Mouse (Mus musculus) lung, embryonic 14.5 days (tissue): ENCODE results near the gene Utf1. TPM values are rescaled to one million over a fixed set of nuclear protein-coding genes. Genes with fewer than 3 reads are reported as not detected.

Experiments
- ATAC-seq: fragments of 200-750 bp; cut with Nextera tagmentation; 2 replicates; pipeline ENCODE4 v1.8.0; 2017; ENCODE audit warnings: mild to moderate bottlenecking, moderate TSS enrichment, moderate library complexity; ENCODE audit not compliant: insufficient read depth
- DNase-seq: peaks from one replicate; pipeline ENCODE4 v3.0.0-alpha.2; 2015
- H3K27ac ChIP-seq: fragments of 300-500 bp; sonication (generic); 2 replicates; pipeline ENCODE4 v1.5.1; 2014; ENCODE audit warnings: low read depth, mild to moderate bottlenecking, moderate library complexity
- H3K27me3 ChIP-seq: fragments of 300-500 bp; sonication (generic); 2 replicates; pipeline ENCODE4 v1.6.1; 2014; ENCODE audit warnings: low read length, control low read depth; ENCODE audit not compliant: insufficient read depth
- H3K36me3 ChIP-seq: fragments of 300-500 bp; sonication (generic); 2 replicates; pipeline ENCODE4 v1.6.1; 2014; ENCODE audit warnings: control low read depth; ENCODE audit not compliant: insufficient read depth
- H3K4me1 ChIP-seq: fragments of 300-500 bp; sonication (generic); 2 replicates; pipeline ENCODE4 v1.6.1; 2014; ENCODE audit warnings: antibody characterized with exemption, control low read depth; ENCODE audit not compliant: insufficient read depth
- H3K4me2 ChIP-seq: fragments of 300-500 bp; sonication (generic); 2 replicates; pipeline ENCODE4 v1.6.1; 2014; ENCODE audit warnings: mild to moderate bottlenecking
- H3K4me3 ChIP-seq: fragments of 300-500 bp; sonication (generic); 2 replicates; pipeline ENCODE4 v1.5.1; 2014; ENCODE audit warnings: low read depth, low read length
- H3K9ac ChIP-seq: fragments of 300-500 bp; sonication (generic); 2 replicates; pipeline ENCODE4 v1.6.1; 2014
- H3K9me3 ChIP-seq: fragments of 300-500 bp; sonication (generic); 2 replicates; pipeline ENCODE4 v1.6.1; 2016; ENCODE audit warnings: low read depth, low read length, control low read depth
- CTCF ChIP-seq: IDR thresholded peaks from 2 replicates; pipeline ENCODE4 v1.5.1; 2016; ENCODE audit warnings: antibody characterized with exemption, low read depth
- WGBS: fragments of 180-500 bp; shearing (Covaris S2); extraction: QIAGEN DNeasy Blood & Tissue Kit; methylation state at CpG from one replicate; pipeline ENCODE4 v1.1.7; 2014; 5-methylcytosine and 5-hydroxymethylcytosine counted together
- polyA plus RNA-seq: library from polyadenylated mRNA; unstranded; fragments of >200 nt; fragmentation: Nextera tagmentation; extraction: Ambion mirVana; gene quantifications from 2 replicates; pipeline ENCODE4 v1.2.1, GENCODE M21; 2014

Utf1 gene
- 0.14 TPM in 1 of 2 replicates, not detected in the other for polyA plus RNA-seq

- Histone ChIP-seq H3K27me3 (peaks cover 68% of the 10 kb centered on the region), H3K9me3 (no peaks in the 10 kb centered on the region), H3K4me2 (peak within 1 kb of the TSS; percentile 58), H3K4me3 (peak within 1 kb of the TSS; percentile 37), H3K4me1 (no peaks in the 10 kb centered on the region), H3K27ac (no peak within 1 kb of the TSS), H3K36me3 (no peaks in the 10 kb centered on the region), H3K9ac (no peak within 1 kb of the TSS; the same call in 1 of the 2 replicates)
- DNase-seq, result peak; percentile 54
- no peak for TF ChIP-seq CTCF
- WGBS, result under 1% methylated on average over 59 of the region's 59 CpGs
- ATAC-seq, result peak; percentile 70
Observed at GRCm38 (mm10) chr7:139943674-139944281, at the start of gene Utf1. TSS of gene Utf1 (plus strand) at chr7:139943789.

- Histone ChIP-seq H3K9me3 (no peaks in the 10 kb centered on the region), H3K27me3 (peaks cover 37% of the 10 kb centered on the region), H3K4me2 (peak within 1 kb of the TSS; percentile 74), H3K36me3 (no peaks in the 10 kb centered on the region), H3K9ac (no peak within 1 kb of the TSS; the same call in 1 of the 2 replicates), H3K27ac (no peak within 1 kb of the TSS), H3K4me1 (no peaks in the 10 kb centered on the region), H3K4me3 (peak within 1 kb of the TSS; percentile 39)
- TF ChIP-seq CTCF, result no peak
- WGBS, result under 1% methylated on average over 50 of the region's 50 CpGs
- DNase-seq (peak; percentile 55), ATAC-seq (peak; percentile 82)
Observed at GRCm38 (mm10) chr7:139894655-139895557, 48.7 kb upstream of the Utf1 start, which contains the start of gene Kndc1. TSS of gene Kndc1 (plus strand) at chr7:139894696.

GRCm38 (mm10) chr7:139896271-139896670 lies 47.3 kb upstream of the Utf1 start:
- WGBS, result 75% methylated on average over 7 of the region's 7 CpGs
- Histone ChIP-seq H3K9ac (no peak overlapping the region), H3K9me3 (no peaks in the 10 kb centered on the region), H3K4me2 (no peak overlapping the region), H3K27ac (no peak overlapping the region), H3K36me3 (no peaks in the 10 kb centered on the region), H3K4me3 (no peak overlapping the region), H3K27me3 (peaks cover 37% of the 10 kb centered on the region), H3K4me1 (no peaks in the 10 kb centered on the region)
- no peak for TF ChIP-seq CTCF
- ATAC-seq (no peak), DNase-seq (no peak)

GRCm38 (mm10) chr7:139896796-139897195 lies 46.8 kb upstream of the Utf1 start:
- Histone ChIP-seq H3K4me1 (no peaks in the 10 kb centered on the region), H3K4me2 (no peak overlapping the region), H3K27me3 (peaks cover 37% of the 10 kb centered on the region), H3K9ac (no peak overlapping the region), H3K9me3 (no peaks in the 10 kb centered on the region), H3K27ac (no peak overlapping the region), H3K36me3 (no peaks in the 10 kb centered on the region), H3K4me3 (no peak overlapping the region)
- WGBS, result 73% methylated on average over 7 of the region's 7 CpGs
- no peak for DNase-seq
- TF ChIP-seq CTCF, result no peak
- no peak for ATAC-seq

GRCm38 (mm10) chr7:139898606-139899005 lies 45.0 kb upstream of the Utf1 start:
- H3K9me3 ChIP-seq, result no peaks in the 10 kb centered on the region
- H3K27ac ChIP-seq, result no peak overlapping the region
- no peak for TF ChIP-seq CTCF
- no peak overlapping the region for H3K4me2 ChIP-seq
- DNase-seq, result no peak
- H3K36me3 ChIP-seq, result no peaks in the 10 kb centered on the region
- no peak overlapping the region for H3K9ac ChIP-seq
- ATAC-seq, result no peak
- no peaks in the 10 kb centered on the region for H3K4me1 ChIP-seq
- 66% methylated on average over 2 of the region's 2 CpGs for WGBS
- peaks cover 29% of the 10 kb centered on the region for H3K27me3 ChIP-seq
- H3K4me3 ChIP-seq, result no peak overlapping the region

GRCm38 (mm10) chr7:139899505-139899904 lies 44.1 kb upstream of the Utf1 start:
- no peak for TF ChIP-seq CTCF
- ATAC-seq (no peak), DNase-seq (no peak)
- Histone ChIP-seq H3K9me3 (no peaks in the 10 kb centered on the region), H3K27ac (no peak overlapping the region), H3K4me3 (no peak overlapping the region), H3K4me1 (no peaks in the 10 kb centered on the region), H3K4me2 (no peak overlapping the region), H3K27me3 (peaks cover 20% of the 10 kb centered on the region), H3K36me3 (no peaks in the 10 kb centered on the region), H3K9ac (no peak overlapping the region)
- WGBS, result 75% methylated on average over 7 of the region's 7 CpGs

GRCm38 (mm10) chr7:139900456-139900855 lies 43.1 kb upstream of the Utf1 start:
- H3K36me3 ChIP-seq, result no peaks in the 10 kb centered on the region
- no peak overlapping the region for H3K4me3 ChIP-seq
- H3K9ac ChIP-seq, result no peak overlapping the region
- peaks cover 10% of the 10 kb centered on the region for H3K27me3 ChIP-seq
- no peak for TF ChIP-seq CTCF
- H3K9me3 ChIP-seq, result no peaks in the 10 kb centered on the region
- no peak overlapping the region for H3K4me2 ChIP-seq
- 90% methylated on average over 7 of the region's 7 CpGs for WGBS
- no peaks in the 10 kb centered on the region for H3K4me1 ChIP-seq
- no peak overlapping the region for H3K27ac ChIP-seq
- no peak for DNase-seq
- ATAC-seq, result no peak
